Mouse (Mus musculus): ENCODE measurements around the gene Zfp994.
"Not testable (repeated sequence)": the region's sequence is repeated elsewhere in the genome, so short reads cannot be mapped to it uniquely, and the experiment has no call there.

Gene Zfp994

GRCm38 (mm10) chr17:22225422-22226012 lies at the start of gene Zfp994:
Zfp994 (minus strand) TSS chr17:22225616.
- DNase-seq (ENCODE audit: low spot score in 2 of 2) = peak; percentile 92

- not testable (repeated sequence) for DNase-seq (ENCODE audit: low spot score in 2 of 2)
These were observed 5.3 kb upstream of the Zfp994 start for GRCm38 (mm10) chr17:22230701-22231100.

- DNase-seq (ENCODE audit: low spot score in 2 of 2) = not testable (repeated sequence)
These were observed 401 bp downstream of the Zfp994 start for GRCm38 (mm10) chr17:22225015-22225414.

- peak; percentile 17 to 26 for DNase-seq (ENCODE audit: low spot score in 2 of 2)
These were observed 59.6 kb downstream of the Zfp994 start, which contains the start of gene Zfp947 for GRCm38 (mm10) chr17:22165722-22166294. Zfp947 (minus strand) TSS chr17:22166190.

- DNase-seq (ENCODE audit: low spot score in 2 of 2) = not testable (repeated sequence)
These were observed 60.1 kb downstream of the Zfp994 start for GRCm38 (mm10) chr17:22165304-22165703.

GRCm38 (mm10) chr17:22153951-22154350 lies 71.5 kb downstream of the Zfp994 start:
- not testable (repeated sequence) for DNase-seq (ENCODE audit: low spot score in 2 of 2)

Measured in urinary bladder, postnatal 36 days (tissue).